Mouse (Mus musculus) heart, postnatal 25 days (tissue): Measurements from ENCODE around the gene Clrn2. TPM values are rescaled to one million over a fixed set of nuclear protein-coding genes. Genes with fewer than 3 reads are reported as not detected.

Source experiments
- DNase-seq: peaks from one replicate; pipeline ENCODE4 v3.0.0; 2022; ENCODE audit warnings: low spot score
- intact Hi-C: fragments of 180-260 bp; cut with DNase I; formaldehyde crosslinking; loops from one replicate; pipeline ENCODE4 v1.15.1; 2025
- total RNA-seq, 2 experiments: library from RNA; stranded (reverse); gene quantifications; 2 replicates each; pipeline ENCODE4 v1.2.3; 2021

Clrn2 gene
- total RNA-seq, 2 experiments from 2014 or later, result not detected

DNA sequence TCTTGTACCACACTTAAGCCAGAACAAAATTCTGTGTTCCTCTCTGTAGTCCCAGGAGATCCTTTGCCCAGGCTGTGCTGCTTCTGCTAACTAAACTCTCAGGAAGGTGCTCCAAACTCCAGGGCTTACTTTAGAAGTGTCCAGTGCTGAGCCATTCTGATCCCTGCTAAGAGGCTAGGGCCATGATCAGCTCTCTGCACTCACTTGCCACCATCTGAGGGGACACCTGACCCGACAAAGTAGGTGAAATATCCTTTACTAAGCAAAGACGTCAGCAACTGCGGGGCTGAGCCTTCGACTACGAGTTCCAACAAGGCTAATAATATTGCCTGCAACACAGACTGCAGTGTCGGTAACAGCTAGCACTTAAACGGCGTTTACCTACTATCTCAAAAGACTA is 4.3 kb upstream of the Clrn2 start:
- no peak for DNase-seq
- intact Hi-C loops, result loop anchor here (5.0 kb wide), 1 partner anchor 1222 kb away; the partner anchor contains the start of gene Tapt1

DNA sequence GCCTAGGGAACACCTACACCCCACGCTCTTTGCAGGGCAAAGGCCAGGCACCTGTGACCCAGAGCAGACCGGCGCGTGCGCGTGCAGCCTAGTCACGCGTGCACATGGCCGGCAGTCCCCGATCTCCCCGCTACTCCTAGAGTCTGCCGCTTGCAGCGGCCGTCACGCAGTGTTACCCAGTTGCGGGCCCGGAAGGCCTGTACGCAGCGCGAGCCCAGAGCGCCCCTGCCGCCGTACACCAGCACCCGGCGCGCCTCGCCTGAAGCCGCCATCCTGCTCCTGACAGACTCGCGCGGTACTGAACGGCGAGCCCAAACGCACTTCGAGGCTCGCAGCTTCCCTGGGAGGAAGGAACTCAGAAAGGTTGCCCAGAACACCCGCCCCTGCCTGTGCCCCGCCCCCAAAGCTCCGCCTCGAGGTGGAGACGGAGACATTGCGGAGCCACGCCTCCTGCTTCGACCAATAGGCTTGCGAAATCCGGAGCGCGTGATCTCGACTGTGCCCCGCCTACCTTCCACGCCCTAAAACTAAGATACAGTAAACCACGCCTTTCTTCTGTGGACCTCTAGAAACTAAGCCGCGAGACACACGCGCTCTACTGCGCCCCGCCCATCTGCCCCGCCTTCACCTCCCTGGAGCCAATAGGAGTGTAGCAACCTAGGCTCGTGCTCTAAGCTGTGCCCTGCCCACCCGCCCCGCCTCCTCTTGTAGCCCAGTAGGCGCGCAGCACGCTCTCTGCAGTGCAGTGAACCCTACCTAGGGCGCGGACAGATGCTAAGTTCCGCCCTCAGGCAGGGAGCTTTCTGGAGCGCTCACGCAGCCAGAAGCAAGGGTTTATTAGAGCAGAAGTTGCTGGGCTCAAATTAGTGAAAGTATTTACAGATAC is 3.5 kb upstream of the Clrn2 start, which contains the start of gene Qdpr:
Gene Qdpr, minus strand, starts transcription at position 406 of the 886 bp plus-strand sequence.
- intact Hi-C loops, result loop anchor here (2.0 to 5.0 kb wide), 2 partner anchors 43 to 1223 kb away; partner anchors contain the start of genes Lap3 and Tapt1
- peak; percentile 93 for DNase-seq

DNA sequence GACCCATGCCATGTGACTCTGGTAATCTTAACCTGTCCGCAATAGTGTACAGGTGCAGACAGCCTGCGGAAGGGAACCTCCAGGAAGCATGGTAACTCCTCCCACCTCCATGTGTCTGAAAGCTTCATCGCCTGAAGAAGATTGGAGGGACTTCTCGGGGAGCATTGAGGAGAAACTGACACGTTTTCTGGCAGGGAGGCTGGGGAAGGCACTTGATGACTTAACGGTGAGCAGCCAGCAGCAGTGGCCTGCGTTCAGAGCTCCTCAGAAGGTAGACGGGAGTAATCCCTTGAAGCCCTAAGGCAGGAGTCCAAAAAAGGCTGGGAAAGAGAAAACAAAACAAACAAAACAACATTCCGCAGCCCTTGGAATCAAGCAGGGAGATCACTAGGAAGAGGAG is 905 bp downstream of the Clrn2 start:
- intact Hi-C loops, result no loop called here
- no peak for DNase-seq

DNA sequence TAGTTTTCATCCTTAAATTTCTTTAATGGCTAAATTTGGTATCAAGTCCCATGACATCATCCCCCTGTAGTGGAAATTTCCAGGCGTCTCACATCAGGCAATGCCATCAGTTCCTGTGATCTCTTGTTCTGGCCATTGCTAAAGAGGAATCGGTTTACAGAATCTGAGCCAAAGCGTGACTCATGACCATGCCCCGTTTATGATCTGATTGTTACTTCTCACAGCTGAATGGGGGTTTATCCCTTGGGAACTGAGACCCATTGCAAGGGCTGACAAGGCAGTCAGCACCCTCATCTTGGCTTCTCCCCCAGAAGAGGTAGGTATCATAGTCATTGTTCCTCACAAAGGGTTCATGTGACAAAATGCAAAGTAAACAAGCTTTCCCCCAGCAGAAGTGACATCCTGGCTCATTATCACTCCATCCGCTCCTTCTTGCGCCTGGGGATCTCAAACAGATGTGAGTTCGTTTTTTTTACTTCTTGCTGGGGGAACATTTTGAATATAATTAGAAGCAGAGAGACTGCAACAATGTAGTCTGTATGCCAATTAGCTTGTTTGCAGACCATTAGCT is 19.4 kb downstream of the Clrn2 start:
- DNase-seq, result no peak
- intact Hi-C loops, result loop anchor here (5.0 kb wide), 1 partner anchor 59 kb away; no protein-coding TSS in a partner anchor

DNA sequence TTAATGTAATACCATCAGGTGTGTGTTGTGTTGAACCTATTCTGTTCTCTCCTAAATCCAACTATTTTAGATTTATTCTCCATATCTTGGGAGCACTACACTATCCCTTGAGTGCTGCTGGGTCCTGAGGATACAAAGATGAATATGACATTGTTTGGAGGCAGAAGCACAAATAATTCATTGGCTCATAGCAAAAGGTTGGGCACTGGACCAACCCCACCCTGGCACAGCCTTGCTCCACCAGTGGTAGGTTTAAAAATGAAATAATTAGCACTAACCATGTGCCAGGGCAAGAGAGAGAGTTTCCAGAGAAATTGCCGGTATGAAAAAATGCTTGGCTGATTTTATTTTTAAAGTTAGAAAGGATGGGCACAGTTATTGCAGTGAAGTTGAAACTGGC is 20.0 kb downstream of the Clrn2 start:
- intact Hi-C loops, result loop anchor here (5.0 kb wide), 1 partner anchor 59 kb away; no protein-coding TSS in a partner anchor
- DNase-seq, result no peak

DNA sequence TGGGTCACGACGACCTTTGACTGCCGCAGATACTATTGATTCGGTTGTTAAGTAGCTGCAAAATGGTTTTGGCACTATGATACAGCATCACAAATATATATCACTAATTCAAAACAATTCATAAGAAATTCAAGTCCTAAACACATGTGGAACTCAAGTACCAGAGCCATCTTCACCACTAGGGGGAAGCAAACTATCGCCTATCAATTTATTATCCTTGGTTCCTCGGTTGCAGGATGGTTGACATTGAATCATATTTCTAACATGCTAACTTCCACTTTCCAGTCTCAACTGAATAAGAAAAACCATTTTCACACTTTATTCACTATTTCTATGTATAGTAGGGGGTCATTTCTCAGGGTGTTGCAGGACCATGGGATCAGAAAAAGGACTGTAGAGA is 20.7 kb downstream of the Clrn2 start:
- no peak for DNase-seq

DNA sequence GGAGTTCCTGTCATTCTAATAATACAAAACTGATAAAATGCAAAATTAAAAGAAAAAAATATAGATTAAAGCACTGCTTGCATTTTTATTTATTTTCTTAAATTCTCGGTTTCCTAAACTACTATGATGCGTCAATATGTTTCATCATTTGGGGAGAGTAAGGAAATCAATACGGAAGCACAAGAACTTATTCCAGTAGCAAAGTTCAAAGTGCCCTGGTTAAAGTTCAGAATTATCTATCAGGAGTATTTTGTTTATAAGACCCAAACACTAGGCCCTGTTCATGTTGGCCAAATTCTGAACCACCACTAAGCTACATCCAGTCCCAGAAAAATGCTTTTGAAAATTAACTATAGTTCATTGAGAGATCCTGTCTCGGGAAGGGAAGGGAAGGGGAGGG is 21.2 kb downstream of the Clrn2 start:
- DNase-seq, result no peak
- intact Hi-C loops, result loop anchor here (1.0 to 5.0 kb wide), 3 partner anchors 58 to 873 kb away; no protein-coding TSS in a partner anchor

More for the DNA sequence above, 20.7 kb downstream of the Clrn2 start:
- intact Hi-C loops, result loop anchor here (1.0 to 5.0 kb wide), 2 partner anchors 58 to 194 kb away; no protein-coding TSS in a partner anchor

DNA sequence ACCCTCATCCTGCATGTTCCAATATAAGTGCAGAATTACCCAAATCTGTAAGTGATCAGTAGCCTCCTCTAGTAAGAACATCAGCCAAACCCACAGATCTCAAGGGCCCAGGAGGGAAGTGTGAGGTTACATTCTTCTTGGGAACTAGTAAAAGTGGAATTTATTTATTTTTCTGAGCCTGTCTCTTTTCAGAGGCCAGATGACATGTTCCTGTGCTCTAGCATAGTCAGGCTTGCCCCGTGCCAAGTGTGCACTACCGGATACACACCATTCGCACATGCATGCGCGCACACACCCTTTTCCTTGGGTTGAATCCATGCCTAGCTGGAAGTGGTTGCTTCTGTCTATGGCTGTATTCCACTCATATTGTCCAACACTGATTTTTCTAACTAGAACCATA is 22.2 kb downstream of the Clrn2 start:
- intact Hi-C loops, result loop anchor here (5.0 kb wide), 1 partner anchor 872 kb away; no protein-coding TSS in a partner anchor
- DNase-seq, result no peak

DNA sequence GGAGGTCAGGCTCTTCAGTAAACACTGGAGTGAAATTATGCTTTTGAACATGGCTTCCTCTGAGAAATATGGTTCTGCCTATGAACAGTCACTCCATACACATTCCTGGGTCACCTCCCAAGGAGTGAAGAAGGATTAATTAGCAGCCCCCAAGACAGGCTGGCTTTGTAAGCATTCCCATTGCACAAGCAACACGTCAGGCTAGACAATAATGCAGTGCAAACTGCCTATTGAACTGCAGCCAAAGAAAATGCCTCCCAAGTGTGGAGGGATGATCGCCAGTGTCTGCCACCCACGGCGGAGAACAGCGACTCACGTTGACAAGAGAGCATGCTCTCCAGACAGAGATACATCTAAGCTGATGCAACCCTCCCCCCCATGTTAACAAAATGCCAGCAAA is 22.7 kb downstream of the Clrn2 start:
- no peak for DNase-seq
- intact Hi-C loops, result loop anchor here (5.0 kb wide), 1 partner anchor 871 kb away; no protein-coding TSS in a partner anchor

DNA sequence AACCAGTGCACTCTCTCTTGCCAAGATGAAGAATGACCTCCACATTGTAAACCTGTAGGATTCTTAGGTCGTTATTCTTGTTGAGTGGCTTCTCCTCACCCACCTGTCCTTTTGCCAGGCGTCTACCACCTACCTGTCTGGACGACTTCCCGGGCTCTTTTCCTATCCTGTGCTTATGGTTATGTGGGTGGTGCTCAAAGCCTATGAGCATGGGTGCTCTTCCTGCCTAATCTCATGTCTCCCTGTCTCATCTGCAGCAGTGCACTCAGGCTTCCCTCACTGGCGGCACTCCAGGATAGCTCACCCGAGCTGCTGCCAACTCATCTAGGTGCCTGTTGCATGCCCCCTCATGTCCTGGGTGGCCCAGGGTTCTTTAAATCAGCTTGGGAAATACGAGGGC is 24.1 kb downstream of the Clrn2 start:
- intact Hi-C loops, result loop anchor here (5.0 kb wide), 1 partner anchor 870 kb away; no protein-coding TSS in a partner anchor
- DNase-seq, result no peak

DNA sequence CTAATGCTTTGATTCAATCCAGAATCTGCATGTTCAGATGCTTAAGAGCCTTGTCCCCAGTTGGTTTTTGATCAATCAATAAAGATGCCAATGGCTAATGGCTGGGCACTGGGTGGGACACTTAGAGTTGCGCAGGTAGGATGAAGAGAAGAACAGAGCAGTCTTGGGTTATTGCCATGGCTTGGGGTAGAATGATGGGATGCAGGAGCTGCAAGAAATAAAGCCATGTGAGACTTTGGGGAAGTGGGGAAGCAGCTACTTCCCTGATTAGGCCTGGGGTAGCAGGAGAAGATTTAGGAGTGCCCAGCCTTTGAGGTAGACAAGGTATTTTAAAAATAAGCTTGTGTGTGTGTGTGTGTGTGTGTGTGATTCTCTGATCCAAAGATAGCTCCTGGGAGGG is 26.5 kb downstream of the Clrn2 start:
- DNase-seq, result no peak
- intact Hi-C loops, result no loop called here

DNA sequence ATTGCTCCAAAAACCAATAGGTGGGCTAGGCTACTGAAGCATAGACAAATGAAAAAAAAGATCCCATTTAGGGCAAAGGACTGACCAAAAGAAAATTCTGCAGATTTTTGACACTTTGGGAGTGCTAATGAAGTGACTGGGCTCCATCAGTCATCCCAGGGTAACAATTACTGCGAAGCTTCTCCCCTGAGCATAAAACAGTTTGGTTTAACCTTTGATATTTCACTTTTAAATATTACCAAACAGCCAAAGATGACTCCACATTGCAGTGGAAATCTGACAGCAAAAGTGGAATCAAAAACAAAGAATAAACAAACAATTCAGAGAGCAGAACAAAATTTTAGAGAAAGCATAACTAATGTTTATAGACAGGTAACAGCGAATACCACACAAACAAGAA is 27.6 kb downstream of the Clrn2 start:
- intact Hi-C loops, result no loop called here
- no peak for DNase-seq

DNA sequence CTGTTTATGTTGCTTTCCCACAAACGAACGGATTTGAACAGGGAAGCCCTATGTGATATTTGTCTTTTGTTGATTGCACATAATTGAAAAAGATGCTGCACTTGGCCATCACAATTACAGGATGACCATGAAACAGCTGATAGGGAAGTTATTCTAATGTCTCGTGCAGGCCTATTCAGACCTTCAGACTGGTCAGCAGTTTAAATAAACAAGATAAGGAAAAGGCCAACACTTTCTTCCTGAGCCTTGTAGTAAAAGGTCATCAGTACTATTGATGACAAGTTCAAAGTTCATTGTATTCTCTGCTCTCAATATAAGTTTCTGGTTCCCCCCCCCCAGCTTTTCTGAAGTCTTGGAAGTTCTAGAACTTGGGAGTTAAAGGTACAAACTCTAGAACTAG is 29.1 kb downstream of the Clrn2 start:
- intact Hi-C loops, result no loop called here

DNA sequence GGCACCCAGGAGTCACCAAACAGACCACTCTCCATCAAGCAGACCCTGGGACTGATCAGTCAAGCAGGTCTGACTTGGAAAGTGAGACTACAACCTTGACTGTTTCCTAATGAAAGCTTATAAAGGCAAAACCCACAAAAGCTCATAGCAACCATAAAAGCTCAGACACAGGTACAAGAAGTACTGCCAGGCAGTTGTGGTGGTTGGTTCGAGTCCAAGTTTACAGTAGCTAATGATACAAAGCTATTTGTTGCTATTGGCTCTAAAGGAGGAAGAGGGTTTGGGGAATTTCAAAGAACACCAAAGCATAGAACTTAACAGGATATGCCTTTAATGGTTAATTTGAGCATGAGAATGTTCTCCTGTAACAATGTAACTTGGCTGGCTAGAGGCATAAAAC is 30.1 kb downstream of the Clrn2 start:
- no peak for DNase-seq
- intact Hi-C loops, result no loop called here

More for the DNA sequence above, 29.1 kb downstream of the Clrn2 start:
- DNase-seq, result no peak

DNA sequence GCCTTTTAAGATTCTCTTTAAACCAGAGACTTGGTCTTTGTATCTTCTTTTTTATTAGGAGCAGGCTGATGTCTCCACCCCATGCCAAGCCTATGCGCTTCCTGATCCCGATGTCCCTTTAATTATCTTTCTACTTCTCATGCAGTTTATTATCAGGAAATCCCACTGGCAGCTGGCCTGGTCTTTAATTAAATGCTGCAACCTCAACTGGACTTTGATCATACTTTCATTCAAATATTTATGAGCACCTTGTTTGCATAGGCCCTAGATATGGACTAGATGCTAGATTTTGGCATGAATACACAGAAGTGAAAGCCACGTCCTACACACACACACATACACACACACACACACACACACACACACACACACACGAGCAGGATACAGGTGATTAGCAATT is 38.2 kb downstream of the Clrn2 start:
- intact Hi-C loops, result loop anchor here (2.0 to 10.0 kb wide), 3 partner anchors 41 to 363 kb away; partner anchors contain the start of genes Lcorl, Ncapg and Qdpr
- no peak for DNase-seq

DNA sequence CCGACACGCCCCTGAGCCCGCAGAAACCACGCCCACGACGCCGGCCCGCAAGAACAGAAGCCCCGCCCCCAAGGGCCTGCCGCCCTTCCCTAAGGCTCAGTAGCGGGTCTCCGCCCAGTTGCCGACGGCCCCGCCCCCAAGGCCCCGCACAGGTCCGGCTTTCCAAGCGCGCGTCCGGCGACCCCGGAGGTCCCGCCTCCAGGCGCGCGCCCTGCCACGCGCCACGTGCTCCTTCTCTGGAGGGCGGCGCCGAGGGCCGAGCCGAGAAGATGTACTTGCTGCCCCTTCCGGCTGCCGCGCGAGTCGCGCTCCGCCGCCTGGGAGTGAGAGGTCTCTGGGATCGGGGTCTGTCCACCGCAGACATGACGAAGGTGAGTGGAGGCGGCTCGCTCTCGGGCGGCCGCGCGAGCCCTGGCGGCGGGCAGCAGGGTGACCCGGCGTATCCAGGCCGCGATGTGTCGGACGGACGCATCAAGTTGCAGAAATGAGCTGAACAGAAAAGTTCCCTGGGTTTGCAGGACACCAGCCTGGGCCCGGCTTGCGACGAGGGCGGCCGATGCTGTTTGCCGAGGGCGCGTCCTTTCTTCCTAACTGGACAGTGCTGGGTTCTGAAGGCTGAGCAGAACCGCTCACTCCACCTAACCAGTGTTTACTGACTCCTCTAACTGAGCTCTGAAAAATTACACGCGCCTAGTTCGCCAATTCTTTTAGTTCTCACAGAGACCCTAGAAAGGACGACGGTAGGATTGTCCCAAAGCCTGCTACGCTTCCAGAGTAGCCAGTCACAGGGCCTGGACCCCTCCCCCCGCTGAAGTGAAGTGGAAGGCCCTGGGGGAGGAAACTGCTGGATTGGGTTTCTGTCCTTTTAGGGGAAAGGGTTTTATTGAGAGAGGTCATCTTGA is 39.9 kb downstream of the Clrn2 start, which contains the start of gene Lap3:
Gene Lap3, plus strand, starts transcription at position 184 of the 902 bp plus-strand sequence.
- intact Hi-C loops, result loop anchor here (2.0 to 10.0 kb wide), 4 partner anchors 27 to 361 kb away; partner anchors contain the start of genes Lcorl, Med28, Ncapg and Qdpr
- peak; percentile 98 for DNase-seq

DNA sequence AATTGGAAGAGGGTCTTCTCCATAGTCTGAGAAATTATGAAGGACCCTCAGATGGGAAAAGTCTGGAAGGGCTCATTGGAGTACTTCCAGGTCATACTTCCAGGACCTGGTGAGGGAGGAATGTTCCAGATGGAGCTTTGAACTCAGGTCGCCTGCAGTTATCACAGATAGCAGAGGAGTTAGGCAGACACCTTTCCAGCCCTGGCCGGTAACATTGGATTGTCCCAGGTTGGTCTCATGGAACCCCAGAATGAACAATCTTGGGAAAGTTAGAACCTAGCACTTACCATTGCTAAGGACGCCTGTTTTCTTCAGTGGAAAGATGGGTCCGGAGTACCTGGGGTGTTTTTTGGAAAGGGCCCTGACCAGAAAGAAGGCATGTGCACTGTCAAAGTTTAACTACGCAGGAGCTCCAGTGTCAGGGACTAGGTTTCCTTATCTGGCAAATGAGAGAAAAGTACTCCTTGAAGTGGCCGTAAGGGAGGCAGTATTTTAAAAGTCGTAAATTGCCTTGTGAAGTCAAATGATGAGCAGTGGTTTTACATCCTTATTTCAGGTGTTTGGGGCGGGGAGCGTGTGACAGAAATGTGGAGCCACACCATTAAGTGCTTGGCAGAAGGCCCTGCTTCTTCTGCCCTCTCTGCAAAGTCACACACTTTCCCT is 40.7 kb downstream of the Clrn2 start:
- intact Hi-C loops, result loop anchor here (2.0 to 10.0 kb wide), 3 partner anchors 27 to 361 kb away; partner anchors contain the start of genes Lcorl, Med28 and Ncapg
- no peak for DNase-seq

DNA sequence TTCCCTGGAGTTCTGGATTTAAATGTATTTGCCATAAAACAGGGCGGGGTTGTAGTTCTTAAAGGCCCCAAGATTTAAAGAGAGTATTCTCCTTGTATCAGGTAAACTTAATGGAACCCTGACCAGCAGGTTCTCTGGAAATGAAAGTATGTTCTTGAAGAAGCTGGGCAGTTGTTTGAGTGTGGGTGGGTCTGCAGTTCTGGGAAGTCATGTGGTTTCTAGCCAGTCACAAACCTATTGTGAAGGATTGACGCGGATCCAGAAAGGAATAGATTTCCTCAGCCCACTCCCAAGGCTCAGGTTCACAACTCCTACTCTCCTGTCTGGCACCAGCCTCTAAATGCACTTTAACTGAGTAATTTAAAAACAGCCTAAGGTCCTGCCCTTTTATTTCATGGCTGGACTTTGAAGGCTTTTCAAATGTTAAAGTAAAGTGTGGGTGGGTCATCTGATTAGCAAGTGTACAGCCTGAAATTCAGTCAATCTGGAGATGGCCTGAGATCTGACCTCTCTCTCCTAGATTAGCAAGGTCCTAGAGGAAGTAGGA is 42.0 kb downstream of the Clrn2 start:
- no peak for DNase-seq
- intact Hi-C loops, result loop anchor here (2.0 to 10.0 kb wide), 2 partner anchors 25 to 359 kb away; partner anchors contain the start of genes Lcorl and Med28
